Comparison of ENCODE assay signal across 20 mouse cellular contexts in genomic region chr11:18164025-18164423, GRCm38 (mm10).
A peak's percentile ranks its signal among the peaks of the same experiment; 100 is the strongest.
DNase-seq lines count a peak whose midpoint lies in the region; ATAC-seq and TF ChIP-seq lines count a peak whose summit lies in the region.
"Had no signal": no experiment of that assay in that cellular context is flagged by ENCODE, and none has a peak within 500 bp of the region (broad histone marks: within the 10 kb centered on the region; RNA-seq: fewer than 3 reads in every experiment).

No protein-coding gene starts in this region.

- DNase-seq in midbrain, embryonic 14.5 days: peak; percentile 23
- no peak for DNase-seq in midbrain, embryonic 11.5 days (ENCODE audit: low spot score, missing footprints)
- no peak for DNase-seq in forebrain, embryonic 14.5 days (ENCODE audit: low spot score)
- DNase-seq in hindbrain, embryonic 14.5 days (ENCODE audit: low spot score): no peak
- peak; percentile 41 for DNase-seq in midbrain, postnatal 0 days (ENCODE audit: low spot score)
- no peak for DNase-seq in adrenal gland, postnatal 10 days
- no peak for DNase-seq in adrenal gland, postnatal 14 days
- DNase-seq in ovary, adult 18-20 months (ENCODE audit: low spot score): no peak
- DNase-seq: adrenal gland, adult 8-10 months; cerebellum, adult 9-11 months; kidney, adult 11 months; kidney, postnatal 4 days; layer of hippocampus, adult 9-11 months; liver, embryonic 13.5 days; lung, adult 2 months; lung, postnatal 14 days; thymus, postnatal 25 days had no signal

- H3K27me3 ChIP-seq in midbrain, embryonic 14.5 days (ENCODE audit: control insufficient read depth, insufficient read depth, low read length): no peaks in the 10 kb centered on the region
- no peaks in the 10 kb centered on the region for H3K27me3 ChIP-seq in midbrain, embryonic 11.5 days (ENCODE audit: control insufficient read depth, insufficient read depth, low read length)
- H3K27me3 ChIP-seq in forebrain, embryonic 14.5 days (replicated peaks; ENCODE audit: control insufficient read depth, insufficient read depth, low read length): 0 out of 2 replicates have a peak, but pooled peaks cover 3% of the 10 kb centered on the region
- H3K27me3 ChIP-seq in hindbrain, embryonic 14.5 days (ENCODE audit: control insufficient read depth, insufficient read depth, low read length): no peaks in the 10 kb centered on the region
- no peaks in the 10 kb centered on the region for H3K27me3 ChIP-seq in midbrain, postnatal 0 days (ENCODE audit: insufficient read depth, low read length)
- H3K27me3 ChIP-seq: liver, embryonic 13.5 days; stomach, embryonic 15.5 days had no signal

- no peaks in the 10 kb centered on the region for H3K4me1 ChIP-seq in midbrain, embryonic 14.5 days (ENCODE audit: control insufficient read depth, insufficient read depth, low read length)
- H3K4me1 ChIP-seq in midbrain, embryonic 11.5 days (ENCODE audit: control insufficient read depth, insufficient read depth, low read length): no peaks in the 10 kb centered on the region
- H3K4me1 ChIP-seq in forebrain, embryonic 14.5 days (ENCODE audit: control insufficient read depth, insufficient read depth, low read length): peaks cover 9% of the 10 kb centered on the region; the same call in 1 of the 2 replicates
- H3K4me1 ChIP-seq in hindbrain, embryonic 14.5 days (replicated peaks; ENCODE audit: control insufficient read depth, insufficient read depth, low read length): peaks cover 3% of the 10 kb centered on the region; the same call in 1 of the 2 replicates
- no peaks in the 10 kb centered on the region for H3K4me1 ChIP-seq in midbrain, postnatal 0 days (ENCODE audit: insufficient read depth, low read length)
- H3K4me1 ChIP-seq: embryonic facial prominence, embryonic 10.5 days; liver, embryonic 13.5 days; stomach, embryonic 15.5 days had no signal

- no peak overlapping the region for H3K27ac ChIP-seq in midbrain, embryonic 14.5 days (replicated peaks; ENCODE audit: low read depth, low read length)
- no peak overlapping the region for H3K27ac ChIP-seq in midbrain, embryonic 11.5 days (ENCODE audit: low read depth, low read length)
- H3K27ac ChIP-seq in forebrain, embryonic 14.5 days (ENCODE audit: low read depth, low read length): no peak overlapping the region
- H3K27ac ChIP-seq in hindbrain, embryonic 14.5 days: no peak overlapping the region; the same call in 1 of the 2 replicates
- no peak overlapping the region for H3K27ac ChIP-seq in midbrain, postnatal 0 days (ENCODE audit: low read depth, low read length)
- H3K27ac ChIP-seq: embryonic facial prominence, embryonic 10.5 days; liver, embryonic 13.5 days; stomach, embryonic 15.5 days had no signal

- H3K9ac ChIP-seq in midbrain, embryonic 14.5 days (replicated peaks; ENCODE audit: low read length): no peak overlapping the region
- no peak overlapping the region for H3K9ac ChIP-seq in midbrain, embryonic 11.5 days (ENCODE audit: low read length)
- H3K9ac ChIP-seq in forebrain, embryonic 14.5 days (ENCODE audit: low read length): no peak overlapping the region
- no peak overlapping the region for H3K9ac ChIP-seq in hindbrain, embryonic 14.5 days
- H3K9ac ChIP-seq in midbrain, postnatal 0 days (replicated peaks; ENCODE audit: low read length, poor library complexity, severe bottlenecking): no peak overlapping the region
- H3K9ac ChIP-seq: liver, embryonic 13.5 days; stomach, embryonic 15.5 days had no signal

- TF ChIP-seq CTCF in midbrain, postnatal 0 days (IDR thresholded peaks at IDR 0.05): no peak

- H3K4me2 ChIP-seq in midbrain, embryonic 14.5 days (ENCODE audit: low read length): no peak overlapping the region
- no peak overlapping the region for H3K4me2 ChIP-seq in midbrain, embryonic 11.5 days
- H3K4me2 ChIP-seq in forebrain, embryonic 14.5 days (ENCODE audit: low read length): no peak overlapping the region
- no peak overlapping the region for H3K4me2 ChIP-seq in hindbrain, embryonic 14.5 days (replicated peaks)
- no peak overlapping the region for H3K4me2 ChIP-seq in midbrain, postnatal 0 days (ENCODE audit: low read depth, low read length, poor library complexity, severe bottlenecking)
- H3K4me2 ChIP-seq: heart, embryonic 11.5 days; liver, embryonic 13.5 days; stomach, embryonic 15.5 days had no signal

- no peaks in the 10 kb centered on the region for H3K36me3 ChIP-seq in midbrain, embryonic 14.5 days (ENCODE audit: control insufficient read depth, insufficient read depth, low read length)
- H3K36me3 ChIP-seq in midbrain, embryonic 11.5 days (ENCODE audit: control insufficient read depth, insufficient read depth, low read length): no peaks in the 10 kb centered on the region
- no peaks in the 10 kb centered on the region for H3K36me3 ChIP-seq in forebrain, embryonic 14.5 days (ENCODE audit: control insufficient read depth, insufficient read depth, low read length)
- no peaks in the 10 kb centered on the region for H3K36me3 ChIP-seq in hindbrain, embryonic 14.5 days (replicated peaks; ENCODE audit: control insufficient read depth, insufficient read depth)
- no peaks in the 10 kb centered on the region for H3K36me3 ChIP-seq in midbrain, postnatal 0 days (ENCODE audit: insufficient read depth, low read length)
- H3K36me3 ChIP-seq: embryonic facial prominence, embryonic 10.5 days; liver, embryonic 13.5 days; stomach, embryonic 15.5 days had no signal

- peak; percentile 27; the same call in 1 of the 2 replicates for ATAC-seq in midbrain, embryonic 14.5 days (ENCODE audit: low FRiP score, low TSS enrichment)
- ATAC-seq in midbrain, embryonic 11.5 days (ENCODE audit: low FRiP score): no peak
- peak; percentile 70 for ATAC-seq in forebrain, embryonic 14.5 days
- peak; percentile 48; the same call in 1 of the 2 replicates for ATAC-seq in hindbrain, embryonic 14.5 days (ENCODE audit: low FRiP score)
- ATAC-seq in midbrain, postnatal 0 days (ENCODE audit: low FRiP score): no peak

- WGBS in midbrain, embryonic 14.5 days: 72% methylated on average over 2 of the region's 2 CpGs
- 83% methylated on average over 2 of the region's 2 CpGs for WGBS in midbrain, embryonic 11.5 days
- 14% methylated on average over 2 of the region's 2 CpGs for WGBS in forebrain, embryonic 14.5 days
- WGBS in hindbrain, embryonic 14.5 days: 56% methylated on average over 2 of the region's 2 CpGs
- 64% methylated on average over 2 of the region's 2 CpGs for WGBS in midbrain, postnatal 0 days

- no peak overlapping the region for H3K4me3 ChIP-seq in midbrain, embryonic 14.5 days (replicated peaks; ENCODE audit: low read depth, low read length)
- no peak overlapping the region for H3K4me3 ChIP-seq in midbrain, embryonic 11.5 days (ENCODE audit: low read depth, low read length)
- H3K4me3 ChIP-seq in forebrain, embryonic 14.5 days (ENCODE audit: low read depth, low read length): no peak overlapping the region
- no peak overlapping the region for H3K4me3 ChIP-seq in hindbrain, embryonic 14.5 days (replicated peaks; ENCODE audit: low read length)
- no peak overlapping the region for H3K4me3 ChIP-seq in midbrain, postnatal 0 days (ENCODE audit: low read depth, low read length)
- H3K4me3 ChIP-seq: embryonic facial prominence, embryonic 10.5 days; liver, embryonic 13.5 days; stomach, embryonic 15.5 days had no signal

- H3K9me3 ChIP-seq in midbrain, embryonic 14.5 days (ENCODE audit: control insufficient read depth, low read length): no peaks in the 10 kb centered on the region
- H3K9me3 ChIP-seq in midbrain, embryonic 11.5 days (ENCODE audit: control insufficient read depth, low read length): no peaks in the 10 kb centered on the region
- H3K9me3 ChIP-seq in forebrain, embryonic 14.5 days (replicated peaks; ENCODE audit: control insufficient read depth, low read length): no peaks in the 10 kb centered on the region
- H3K9me3 ChIP-seq in hindbrain, embryonic 14.5 days (ENCODE audit: control insufficient read depth, low read length): no peaks in the 10 kb centered on the region
- no peaks in the 10 kb centered on the region for H3K9me3 ChIP-seq in midbrain, postnatal 0 days (ENCODE audit: low read length)
- H3K9me3 ChIP-seq: embryonic facial prominence, embryonic 10.5 days; liver, embryonic 13.5 days; stomach, embryonic 15.5 days had no signal

Comparison
In these comparisons a context has a peak if more than half of its experiments do, and no peak if none do; other contexts are left out.
1. ATAC-seq: peak in midbrain, embryonic 14.5 days (single experiment), forebrain, embryonic 14.5 days (single experiment) and hindbrain, embryonic 14.5 days (single experiment); none in midbrain, embryonic 11.5 days (single experiment) and midbrain, postnatal 0 days (single experiment).
2. DNase-seq: peak in midbrain, embryonic 14.5 days (single experiment) and midbrain, postnatal 0 days (single experiment); none in midbrain, embryonic 11.5 days (single experiment), forebrain, embryonic 14.5 days (single experiment), hindbrain, embryonic 14.5 days (single experiment), adrenal gland, postnatal 10 days (single experiment), adrenal gland, postnatal 14 days (single experiment) and ovary, adult 18-20 months (single experiment).